Mouse (Mus musculus): ENCODE measurements around the gene Wasl.

GRCm38 (mm10) chr6:24641286-24641685, 23.5 kb downstream of the Wasl start:
- TF ChIP-seq CTCF (conservative IDR thresholded peaks at IDR 0.05; ENCODE audit: low read length) (no peak), NANOG (IDR thresholded peaks at IDR 0.05; ENCODE audit: borderline replicate concordance, low read length) (no peak), POU5F1 (IDR thresholded peaks at IDR 0.05; ENCODE audit: borderline replicate concordance, low read length) (no peak)

All from E14TG2a.4 (cell line).